Mouse (Mus musculus): ENCODE data around the gene Smagp.
"Not testable (repeated sequence)": the region's sequence is repeated elsewhere in the genome, so short reads cannot be mapped to it uniquely, and the experiment has no call there.

The Smagp gene

DNA sequence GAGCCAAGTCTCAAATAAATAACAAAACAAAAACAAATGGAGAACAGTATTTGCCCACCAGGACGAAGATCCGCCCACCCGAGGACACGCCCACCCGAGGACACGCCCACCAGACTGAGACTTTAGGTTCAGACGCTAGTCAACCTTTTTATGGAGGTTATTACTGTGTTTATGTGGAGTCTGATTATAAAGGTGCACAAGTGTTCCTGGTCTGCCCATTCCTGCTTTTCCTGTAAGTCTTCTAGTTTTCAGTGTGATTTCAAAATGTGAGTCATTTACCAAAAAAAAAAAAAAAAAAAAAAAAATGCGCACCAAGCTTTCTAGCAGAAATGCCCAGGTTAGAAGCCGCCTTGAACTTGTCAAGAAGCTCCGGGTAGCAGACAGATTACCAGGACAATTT is 9.5 kb downstream of the Smagp start:
- DNase-seq (ENCODE audit: low spot score) = peak; percentile 67

GRCm38 (mm10) chr15:100624435-100624834 is 12.3 kb downstream of the Smagp start:
- DNase-seq (ENCODE audit: low spot score) = no peak

- no peak for DNase-seq (ENCODE audit: low spot score)
Measured at GRCm38 (mm10) chr15:100623754-100624153, 13.0 kb downstream of the Smagp start.

- no peak for DNase-seq (ENCODE audit: low spot score)
Measured at GRCm38 (mm10) chr15:100622164-100622563, 14.6 kb downstream of the Smagp start.

DNA sequence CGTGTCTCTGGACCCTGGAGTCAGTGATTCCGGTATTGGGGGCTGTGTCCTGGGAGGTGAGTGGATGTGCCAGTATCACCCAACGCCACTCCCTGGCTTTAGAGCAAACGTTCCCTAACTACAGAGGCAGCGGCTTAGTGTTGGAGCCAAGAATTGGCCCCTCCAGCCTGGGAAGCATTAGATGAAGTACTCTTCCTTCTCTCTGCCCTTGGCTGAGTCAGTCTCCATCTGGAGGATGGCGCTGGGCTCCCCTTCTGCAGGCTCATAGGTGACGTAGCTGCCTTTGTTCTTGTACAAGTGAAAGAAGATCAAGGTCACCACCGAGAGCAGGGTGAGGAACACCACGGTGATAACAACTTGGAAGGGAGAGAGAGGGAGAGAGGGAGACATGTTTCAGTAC is 15.1 kb downstream of the Smagp start:
- not testable (repeated sequence) for DNase-seq (ENCODE audit: low spot score)

GRCm38 (mm10) chr15:100619200-100619599 is 17.5 kb downstream of the Smagp start:
- DNase-seq (ENCODE audit: low spot score) = no peak

DNA sequence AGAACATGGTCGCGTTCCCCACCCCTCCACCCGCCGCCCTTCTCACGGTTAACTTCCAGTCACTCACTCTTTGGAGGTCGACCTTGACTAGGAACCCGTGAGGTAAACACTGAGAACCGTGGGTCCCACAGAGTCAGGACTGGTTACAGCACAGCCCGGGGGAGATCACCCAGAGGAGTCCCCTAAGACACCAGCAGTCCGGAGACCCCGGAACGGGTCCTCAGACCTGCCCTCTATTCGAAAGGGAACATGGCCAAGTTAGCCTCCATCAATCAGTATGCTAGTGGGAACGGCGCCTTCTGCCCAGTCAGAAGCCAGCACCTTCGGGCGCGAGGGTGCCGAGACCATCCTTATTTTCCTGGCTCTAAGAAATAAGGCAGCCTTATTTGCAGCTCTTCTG is 20.5 kb downstream of the Smagp start:
- peak; percentile 64 for DNase-seq (ENCODE audit: low spot score)

GRCm38 (mm10) chr15:100615825-100616220 is 20.9 kb downstream of the Smagp start:
- peak; percentile 96 for DNase-seq (ENCODE audit: low spot score)

DNA sequence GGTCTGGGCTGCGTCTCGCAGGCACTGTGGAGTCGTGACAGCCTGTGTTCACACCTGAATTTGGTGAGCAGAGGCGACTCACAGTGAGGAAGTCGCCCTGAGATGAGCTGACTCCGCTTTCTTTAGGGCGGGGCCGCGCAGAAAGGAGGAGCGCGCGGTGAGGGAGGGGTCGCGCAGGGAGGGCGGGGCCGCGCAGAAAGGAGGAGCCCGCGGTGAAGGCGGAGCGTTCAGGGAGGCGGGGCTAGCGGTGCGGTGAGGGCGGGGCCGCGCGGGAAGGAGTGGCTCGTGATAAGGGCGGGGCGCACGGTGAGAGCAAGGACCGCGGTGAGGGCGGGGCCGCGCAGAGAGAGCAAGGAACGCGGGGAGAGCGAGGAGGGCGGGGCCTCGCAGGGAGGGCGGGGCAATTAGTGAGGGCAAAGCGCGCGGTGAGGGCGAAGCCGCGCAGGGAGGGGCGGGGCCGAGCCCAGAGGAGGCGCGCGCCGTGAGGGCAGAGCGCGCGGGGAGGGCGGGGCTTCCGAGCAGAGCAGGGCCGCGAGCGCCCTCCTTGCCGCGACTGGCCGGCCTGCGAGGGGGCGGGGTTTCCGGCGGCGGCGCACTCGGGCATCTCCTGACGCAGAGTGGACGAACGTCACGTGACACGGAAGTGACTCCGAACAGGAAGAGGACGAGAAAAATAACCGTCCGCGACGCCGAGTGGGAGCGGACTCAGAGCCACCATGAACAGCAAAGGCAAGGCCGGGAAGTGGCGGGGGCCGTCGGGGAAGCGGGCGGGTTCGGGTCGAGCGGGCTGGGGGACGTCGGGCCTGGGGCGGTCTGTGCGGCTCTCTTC is 21.5 kb downstream of the Smagp start, which contains the start of gene Dazap2:
TSS of gene Dazap2 (plus strand) at position 354 of the 829 bp plus-strand sequence.
- peak; percentile 100 for DNase-seq (ENCODE audit: low spot score)

DNA sequence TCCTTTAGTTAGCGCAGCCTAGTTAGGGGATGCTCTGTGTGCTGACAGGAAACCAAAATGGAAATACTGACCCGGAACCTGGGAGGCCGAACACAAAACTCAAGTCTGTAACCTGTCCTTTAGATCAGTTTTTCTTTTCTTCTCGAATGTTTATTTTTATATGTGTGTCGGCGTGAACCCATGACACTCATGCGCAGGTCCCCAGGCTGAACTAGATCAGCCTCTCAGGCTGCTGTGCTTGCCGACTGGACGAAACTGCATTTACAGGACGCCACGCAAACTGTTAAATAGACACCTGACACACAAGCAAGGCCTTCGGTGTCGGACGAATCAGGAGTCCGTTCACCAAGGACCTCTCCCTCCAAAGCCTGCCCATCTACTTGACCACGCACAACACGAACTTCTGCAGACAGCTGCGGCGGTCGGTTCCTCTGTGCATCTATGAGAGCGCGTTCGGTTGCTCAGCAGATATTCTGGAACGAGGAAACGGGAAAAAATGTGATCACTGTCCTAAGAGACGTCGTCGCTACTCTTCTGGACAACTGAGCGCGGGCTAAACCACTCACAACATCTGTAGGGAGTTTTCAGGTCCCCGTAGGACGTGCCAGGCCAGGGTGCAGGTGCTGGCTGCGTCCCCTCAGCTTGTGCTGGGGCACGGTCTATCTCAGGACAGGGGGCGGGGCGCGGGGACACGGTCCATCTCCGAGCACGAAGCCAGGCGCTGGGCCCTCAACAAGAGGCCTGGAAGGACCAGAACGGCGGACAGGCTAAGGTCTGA is 22.3 kb downstream of the Smagp start:
- peak; percentile 85 for DNase-seq (ENCODE audit: low spot score)

GRCm38 (mm10) chr15:100613584-100613983 is 23.2 kb downstream of the Smagp start:
- DNase-seq (ENCODE audit: low spot score) = peak; percentile 86

- peak; percentile 63 for DNase-seq (ENCODE audit: low spot score)
Measured at GRCm38 (mm10) chr15:100612432-100612831, 24.3 kb downstream of the Smagp start.

GRCm38 (mm10) chr15:100611951-100612350 is 24.8 kb downstream of the Smagp start:
- no peak for DNase-seq (ENCODE audit: low spot score)

DNA sequence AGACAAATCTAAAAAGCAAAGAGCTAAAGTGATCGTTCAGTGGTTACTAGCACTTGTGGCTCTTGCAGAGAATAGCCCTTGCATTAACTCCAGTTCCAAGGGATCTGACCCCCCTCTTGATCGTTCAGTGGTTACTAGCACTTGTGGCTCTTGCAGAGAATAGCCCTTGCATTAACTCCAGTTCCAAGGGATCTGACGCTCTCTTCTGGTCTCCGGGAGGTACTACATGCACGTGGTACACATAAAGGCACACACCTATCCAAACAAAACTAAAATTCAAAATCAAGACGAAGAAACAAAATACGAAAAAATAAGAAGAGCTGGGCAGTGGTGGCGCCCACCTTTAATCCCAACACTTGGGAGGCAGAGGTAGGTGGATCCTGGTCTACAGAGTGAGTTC is 30.1 kb downstream of the Smagp start:
- DNase-seq (ENCODE audit: low spot score) = not testable (repeated sequence)

DNA sequence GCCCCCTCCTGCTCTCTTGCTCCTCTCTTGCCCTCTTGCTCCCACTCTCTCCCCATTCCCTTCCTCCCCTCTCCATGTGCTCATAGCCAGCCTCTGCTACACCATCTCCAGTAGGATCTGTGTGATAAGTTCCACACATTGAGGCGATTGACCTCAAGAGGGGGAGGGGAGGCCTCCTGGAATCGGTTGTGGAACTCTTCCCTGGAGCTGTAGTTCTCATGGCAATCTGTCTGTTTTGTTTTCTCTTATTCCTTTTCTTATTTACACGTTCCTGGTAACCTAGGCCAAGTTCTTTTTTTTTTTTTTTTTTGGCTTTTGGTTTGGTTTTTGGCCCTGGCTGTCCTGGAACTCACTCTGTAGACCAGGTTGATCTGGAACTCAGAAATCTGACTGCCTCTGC is 35.1 kb downstream of the Smagp start:
- no peak for DNase-seq (ENCODE audit: low spot score)

DNA sequence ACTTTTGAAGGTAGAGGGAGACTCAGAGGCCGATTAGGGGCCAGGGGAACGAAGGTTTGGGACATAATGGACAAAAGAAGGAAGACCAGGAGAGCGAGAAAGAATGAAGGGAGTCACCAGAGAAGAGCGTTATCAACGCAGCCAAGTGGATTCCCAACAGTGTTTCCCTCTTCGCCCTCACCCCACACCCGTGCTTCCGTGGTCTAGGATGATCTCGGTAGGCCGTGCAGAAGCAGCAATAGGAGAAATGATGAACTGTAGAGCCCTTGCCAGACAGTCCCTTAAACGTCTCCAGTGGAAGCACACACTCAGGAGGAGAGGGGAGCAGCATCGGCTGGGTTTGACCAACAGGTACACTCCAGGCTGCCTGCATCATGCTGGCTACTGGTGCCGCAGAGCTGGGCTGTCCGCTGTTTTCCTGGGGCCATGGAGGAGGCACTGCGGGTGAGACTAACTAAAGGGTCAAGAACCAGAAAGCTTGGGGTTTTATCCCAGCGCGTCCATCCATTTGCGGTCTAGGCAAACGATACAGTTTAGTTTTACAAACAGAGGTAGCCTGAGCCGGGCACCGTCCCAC is 36.0 kb downstream of the Smagp start:
- DNase-seq (ENCODE audit: low spot score) = no peak

DNA sequence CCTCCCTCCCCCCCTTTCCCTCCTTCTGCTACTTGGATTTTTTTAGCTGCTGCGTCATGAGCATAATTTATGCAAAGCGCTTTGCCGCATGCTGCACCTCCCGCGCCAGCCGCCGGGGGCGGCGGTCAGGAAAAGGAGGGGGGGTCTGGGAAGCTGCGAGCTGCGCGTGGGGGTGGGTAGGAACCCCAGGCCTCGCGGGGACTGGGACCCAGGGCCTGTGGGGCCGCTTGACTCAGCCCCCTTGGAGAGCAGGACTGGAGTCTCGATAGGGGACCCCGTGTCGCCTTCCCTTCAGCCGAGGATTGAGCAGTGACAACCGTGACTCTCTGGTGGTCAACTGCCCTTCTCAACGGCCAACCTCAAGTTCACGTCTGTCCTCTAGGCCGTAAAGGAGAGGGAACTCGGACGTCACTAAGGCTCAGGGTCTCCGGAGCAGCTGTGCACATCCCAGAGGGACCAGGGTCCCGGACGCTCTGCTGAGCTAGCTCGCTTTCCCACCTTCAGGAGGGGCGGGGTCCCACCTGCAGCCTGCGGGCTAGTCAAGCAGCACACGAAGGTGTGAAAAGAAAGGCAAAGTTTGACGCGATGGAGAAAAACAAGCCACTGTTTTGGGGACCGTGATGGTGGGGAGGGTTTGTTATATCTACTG is 36.6 kb downstream of the Smagp start:
- peak; percentile 87 for DNase-seq (ENCODE audit: low spot score)

- peak; percentile 73 for DNase-seq (ENCODE audit: low spot score)
Measured at GRCm38 (mm10) chr15:100599276-100600046, 37.3 kb downstream of the Smagp start, which contains the start of gene Pou6f1. Gene Pou6f1, minus strand, starts transcription at chr15:100599984.

DNA sequence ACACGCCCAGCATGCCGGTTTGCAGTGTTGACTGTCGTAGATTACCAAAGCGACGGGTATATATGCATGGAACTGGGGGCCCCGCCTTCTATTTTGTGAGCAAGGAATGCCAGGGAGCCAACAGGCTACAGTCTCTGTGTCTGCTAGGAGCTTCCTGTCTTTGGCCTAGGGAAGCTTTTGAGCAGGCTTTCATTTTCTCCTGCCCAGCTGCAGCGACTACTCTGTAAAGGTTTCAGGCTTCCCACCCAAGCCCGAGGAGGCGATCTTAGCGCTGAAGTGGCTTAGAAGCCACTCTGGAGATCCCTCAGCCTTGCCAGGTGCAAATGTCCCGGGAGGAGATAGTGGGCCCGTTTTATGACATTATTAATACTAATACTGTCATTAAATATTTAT is 37.9 kb downstream of the Smagp start:
- no peak for DNase-seq (ENCODE audit: low spot score)

GRCm38 (mm10) chr15:100598287-100598882 is 38.4 kb downstream of the Smagp start:
- no peak for DNase-seq (ENCODE audit: low spot score)

DNA sequence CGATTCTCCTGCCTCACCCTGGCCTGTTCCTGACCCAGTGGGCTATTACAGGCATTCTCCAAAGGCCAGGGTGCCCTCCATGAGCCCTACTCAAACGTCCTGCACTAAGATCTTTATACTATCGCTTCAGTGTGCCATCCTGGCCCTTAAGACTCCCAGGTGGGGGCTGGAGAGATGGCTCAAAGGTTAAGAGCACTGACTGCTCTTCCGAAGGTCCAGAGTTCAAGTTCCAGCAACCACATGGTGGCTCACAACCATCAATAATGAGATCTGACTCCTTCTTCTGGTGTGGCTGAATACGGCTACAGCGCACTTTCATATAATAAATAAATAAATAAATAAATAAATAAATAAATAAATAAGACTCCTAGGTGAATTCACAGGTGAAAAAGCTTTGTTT is 43.9 kb downstream of the Smagp start:
- DNase-seq (ENCODE audit: low spot score) = no peak
